Mouse (Mus musculus): Measurements from ENCODE around the gene Ttll7. TPM values are rescaled to one million over a fixed set of nuclear protein-coding genes. Genes with fewer than 3 reads are reported as not detected.

The Ttll7 gene
- total RNA-seq, 2 experiments from 2014 or later: 108 TPM

DNA sequence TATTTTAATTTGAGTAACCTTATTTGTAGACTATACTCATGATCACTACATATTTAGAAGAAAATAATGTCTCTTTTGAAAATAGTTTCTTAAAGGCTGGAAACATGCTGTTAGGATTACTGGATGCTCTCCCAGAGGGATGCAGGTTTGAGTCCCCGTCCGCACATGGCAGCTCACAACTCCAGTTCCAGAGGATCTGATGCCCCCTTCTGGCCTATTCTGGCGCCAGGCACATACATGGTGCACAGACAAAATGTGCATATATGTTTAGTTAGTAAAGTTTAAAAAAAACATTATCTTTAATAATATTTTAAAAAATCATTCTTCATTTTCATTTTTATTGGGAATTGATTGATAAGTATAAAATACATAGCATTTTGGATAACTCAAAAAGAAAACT, 47.9 kb downstream of the Ttll7 start:
- intact Hi-C loops (cut with DNase I): no loop called here
- peak in 1 of 2 experiments; percentile 34 for DNase-seq (ENCODE audit: extremely low spot score in 1 of 2, low spot score in 2 of 2)

GRCm38 (mm10) chr3:146901729-146902128, 49.6 kb downstream of the Ttll7 start:
- intact Hi-C loops (cut with DNase I): no loop called here
- no peak for DNase-seq (ENCODE audit: extremely low spot score in 1 of 2, low spot score in 2 of 2)

DNA sequence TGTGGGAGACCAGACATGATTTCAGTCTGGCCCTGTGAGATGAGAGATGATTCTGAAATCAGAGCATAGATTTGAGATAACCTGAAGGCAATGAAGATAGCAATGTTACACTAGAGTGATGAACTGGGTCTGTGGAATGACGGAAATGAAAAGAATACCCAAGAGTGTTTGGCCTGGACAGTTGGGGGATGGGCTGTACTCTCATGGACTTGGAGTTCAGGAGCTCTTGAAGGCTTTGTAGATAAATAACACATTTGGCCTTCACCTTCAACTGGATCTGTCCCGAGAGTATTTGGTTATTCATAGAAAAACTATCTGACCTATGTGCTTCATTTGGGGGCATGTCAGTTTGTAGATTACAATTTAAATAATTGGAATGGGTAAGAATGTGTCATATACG, 53.4 kb downstream of the Ttll7 start:
- intact Hi-C loops (cut with DNase I): no loop called here
- DNase-seq (ENCODE audit: extremely low spot score in 1 of 2, low spot score in 2 of 2): no peak

GRCm38 (mm10) chr3:146908922-146909321, 56.8 kb downstream of the Ttll7 start:
- DNase-seq (ENCODE audit: extremely low spot score in 1 of 2, low spot score in 2 of 2): no peak
- intact Hi-C loops (cut with DNase I): no loop called here

DNA sequence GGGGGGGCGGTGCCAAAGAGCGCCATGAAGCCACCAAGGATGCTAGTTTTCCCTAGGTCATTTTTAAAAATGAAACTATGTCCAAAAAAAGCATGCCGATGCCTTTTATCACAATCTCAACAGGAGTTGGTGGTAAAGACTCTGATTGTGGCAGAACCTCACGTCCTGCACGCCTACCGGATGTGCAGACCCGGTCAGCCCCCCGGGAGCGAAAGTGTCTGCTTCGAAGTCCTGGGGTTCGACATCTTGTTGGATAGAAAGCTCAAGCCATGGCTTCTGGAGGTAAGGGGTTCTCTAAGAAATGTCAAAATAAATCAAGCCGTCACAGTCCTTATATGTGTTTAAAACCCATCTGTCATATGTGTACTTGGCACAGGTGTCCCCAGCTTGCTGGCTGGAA, 60.9 kb downstream of the Ttll7 start:
- DNase-seq (ENCODE audit: extremely low spot score in 1 of 2, low spot score in 2 of 2): no peak
- intact Hi-C loops (cut with DNase I): loop anchor here (5.0 to 10.0 kb wide), 3 partner anchors 121 to 728 kb away; no protein-coding TSS in a partner anchor

- intact Hi-C loops (cut with DNase I): loop anchor here (5.0 to 10.0 kb wide), 3 partner anchors 122 to 730 kb away; no protein-coding TSS in a partner anchor
- DNase-seq (ENCODE audit: extremely low spot score in 1 of 2, low spot score in 2 of 2): peak; percentile 69 to 87
Observed at GRCm38 (mm10) chr3:146914798-146915197, 62.6 kb downstream of the Ttll7 start.

- intact Hi-C loops (cut with DNase I): loop anchor here (10.0 kb wide), 2 partner anchors 573 to 733 kb away; no protein-coding TSS in a partner anchor
- no peak for DNase-seq (ENCODE audit: extremely low spot score in 1 of 2, low spot score in 2 of 2)
Observed at GRCm38 (mm10) chr3:146917891-146918290, 65.7 kb downstream of the Ttll7 start.

DNA sequence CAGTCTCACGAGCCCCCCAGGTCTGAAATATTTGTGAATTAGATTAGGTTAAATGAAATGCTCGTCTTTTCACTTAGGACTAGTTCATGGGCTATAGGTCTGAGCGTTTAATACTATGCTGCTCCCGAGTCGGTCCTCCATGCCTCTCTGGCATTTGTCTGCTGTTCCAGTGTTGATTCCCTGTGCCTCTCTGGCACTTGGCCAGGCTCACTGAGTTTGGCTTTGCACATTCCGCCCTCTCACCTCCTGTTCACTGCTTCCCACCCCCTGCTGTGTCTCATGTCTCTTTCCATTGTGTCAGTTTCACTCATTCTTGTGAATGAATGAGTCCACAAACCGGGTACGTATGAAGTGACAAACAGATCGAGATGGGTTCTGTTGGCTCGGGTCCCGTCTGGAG, 66.2 kb downstream of the Ttll7 start:
- intact Hi-C loops (cut with DNase I): loop anchor here (10.0 kb wide), 2 partner anchors 574 to 734 kb away; no protein-coding TSS in a partner anchor
- DNase-seq (ENCODE audit: extremely low spot score in 1 of 2, low spot score in 2 of 2): peak in 1 of 2 experiments; percentile 78

DNA sequence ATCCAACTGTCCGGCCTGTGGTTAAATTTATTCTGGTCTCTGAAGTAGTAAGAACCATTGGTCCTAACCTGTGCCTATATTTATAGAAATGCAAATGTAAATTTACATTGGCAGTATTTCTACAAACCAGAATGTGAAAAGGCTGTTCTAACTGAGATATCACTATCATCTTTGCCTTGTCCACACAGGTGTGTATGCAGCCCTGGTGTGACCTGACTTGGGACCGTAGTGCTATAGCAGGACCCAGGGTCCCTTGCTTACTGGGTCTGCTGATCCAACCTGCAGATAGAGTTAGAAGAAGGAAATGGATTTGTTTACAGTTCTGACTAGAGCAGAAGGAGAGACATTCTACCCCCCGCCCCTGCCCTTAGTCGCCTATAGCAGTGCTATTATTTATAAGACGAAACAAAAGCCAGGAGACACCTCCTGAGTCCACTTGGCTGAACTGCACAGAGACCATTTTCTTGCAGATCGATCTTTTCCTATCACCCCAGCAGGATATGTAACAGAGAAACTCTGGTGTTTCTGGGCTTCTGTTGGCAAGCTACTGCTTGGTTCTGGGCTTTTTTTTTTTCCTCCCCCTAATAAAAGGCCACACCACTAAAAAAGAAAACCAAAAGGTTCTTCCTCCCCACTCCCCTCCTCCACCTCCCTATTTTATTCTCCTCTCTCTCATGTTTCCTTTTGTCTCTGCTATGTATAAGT, 75.3 kb downstream of the Ttll7 start:
- no peak for DNase-seq (ENCODE audit: extremely low spot score in 1 of 2, low spot score in 2 of 2)

GRCm38 (mm10) chr3:146928141-146928540, 76.0 kb downstream of the Ttll7 start:
- no peak for DNase-seq (ENCODE audit: extremely low spot score in 1 of 2, low spot score in 2 of 2)
- intact Hi-C loops (cut with DNase I): no loop called here

More for the DNA sequence above, 75.3 kb downstream of the Ttll7 start:
- intact Hi-C loops (cut with DNase I): no loop called here

- intact Hi-C loops (cut with DNase I): no loop called here
- no peak for DNase-seq (ENCODE audit: extremely low spot score in 1 of 2, low spot score in 2 of 2)
Observed at GRCm38 (mm10) chr3:146929011-146929410, 76.8 kb downstream of the Ttll7 start.

GRCm38 (mm10) chr3:146931190-146931589, 79.0 kb downstream of the Ttll7 start:
- intact Hi-C loops (cut with DNase I): loop anchor here (10.0 kb wide), 1 partner anchor 416 kb away; no protein-coding TSS in a partner anchor
- DNase-seq (ENCODE audit: extremely low spot score in 1 of 2, low spot score in 2 of 2): no peak

DNA sequence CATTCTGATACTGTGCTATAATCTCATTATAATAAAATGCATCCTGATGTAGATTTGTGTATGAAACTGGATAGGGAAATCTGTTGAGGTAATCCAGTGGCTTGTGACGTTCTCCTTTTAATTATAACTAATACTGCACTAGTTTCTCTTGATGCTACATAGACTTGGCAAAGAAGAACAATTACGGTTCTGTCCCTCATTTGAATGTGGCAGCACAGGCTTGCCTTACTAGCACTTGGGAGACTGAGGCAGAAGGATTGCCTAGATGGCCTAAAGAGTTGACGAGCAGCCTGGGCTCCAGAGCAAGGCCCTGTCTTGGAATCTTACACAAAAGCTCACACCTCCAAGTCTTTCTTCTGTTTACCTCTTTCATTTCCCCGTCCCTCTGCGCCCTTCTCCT, 80.3 kb downstream of the Ttll7 start:
- DNase-seq (ENCODE audit: extremely low spot score in 1 of 2, low spot score in 2 of 2): no peak
- intact Hi-C loops (cut with DNase I): loop anchor here (10.0 kb wide), 1 partner anchor 418 kb away; no protein-coding TSS in a partner anchor

GRCm38 (mm10) chr3:146936888-146937287, 84.7 kb downstream of the Ttll7 start:
- intact Hi-C loops (cut with DNase I): loop anchor here (5.0 to 10.0 kb wide), 2 partner anchors 40 to 422 kb away; no protein-coding TSS in a partner anchor
- DNase-seq (ENCODE audit: extremely low spot score in 1 of 2, low spot score in 2 of 2): no peak

GRCm38 (mm10) chr3:146939391-146940250, 87.5 kb downstream of the Ttll7 start:
- peak in 1 of 2 experiments; percentile 44 for DNase-seq (ENCODE audit: extremely low spot score in 1 of 2, low spot score in 2 of 2)
- intact Hi-C loops (cut with DNase I): loop anchor here (5.0 to 10.0 kb wide), 3 partner anchors 42 to 615 kb away; no protein-coding TSS in a partner anchor

- intact Hi-C loops (cut with DNase I): loop anchor here (10.0 kb wide), 1 partner anchor 618 kb away; no protein-coding TSS in a partner anchor
Observed at GRCm38 (mm10) chr3:146943101-146943500, 90.9 kb downstream of the Ttll7 start.

DNA sequence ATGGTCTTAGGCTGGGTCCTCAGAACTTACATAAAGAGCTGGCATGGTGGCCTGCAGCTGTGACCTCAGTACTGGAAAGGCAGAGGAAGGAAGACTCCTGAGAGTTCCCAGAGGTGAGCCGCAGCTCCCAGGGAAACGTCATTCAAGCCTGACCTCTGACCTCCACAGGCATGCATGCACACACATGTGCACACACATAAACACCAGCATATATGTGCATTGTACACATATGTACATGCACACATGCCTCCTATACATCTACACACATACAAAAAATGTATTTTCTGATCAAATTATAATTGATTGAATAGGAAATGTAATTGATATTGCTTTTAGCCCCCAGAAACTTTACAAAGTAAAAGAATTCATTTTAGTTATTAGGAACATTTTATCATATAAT, 93.2 kb downstream of the Ttll7 start:
- intact Hi-C loops (cut with DNase I): loop anchor here (10.0 kb wide), 1 partner anchor 621 kb away; no protein-coding TSS in a partner anchor
- DNase-seq (ENCODE audit: extremely low spot score in 1 of 2, low spot score in 2 of 2): no peak

More at GRCm38 (mm10) chr3:146943101-146943500, 90.9 kb downstream of the Ttll7 start:
- DNase-seq (ENCODE audit: extremely low spot score in 1 of 2, low spot score in 2 of 2): no peak

DNA sequence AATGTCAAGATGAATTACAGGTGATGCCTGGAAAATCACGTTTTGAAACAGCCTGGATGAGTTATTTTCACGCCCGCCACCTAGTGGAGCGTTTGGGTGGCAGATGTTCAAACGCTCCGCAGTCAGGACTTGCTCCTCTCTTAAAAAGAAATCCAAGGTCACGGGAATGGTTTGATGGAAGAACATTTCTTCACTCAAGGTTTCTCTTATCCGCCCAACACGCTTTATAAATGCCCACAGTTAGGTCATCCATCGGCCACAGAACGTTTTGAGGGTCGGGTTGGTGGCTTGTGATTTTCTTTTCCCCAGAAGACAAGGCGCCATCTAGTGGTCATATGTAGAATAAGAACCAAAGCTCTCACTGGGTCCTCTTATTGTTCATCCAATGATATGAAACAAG, 93.7 kb downstream of the Ttll7 start:
- intact Hi-C loops (cut with DNase I): loop anchor here (10.0 kb wide), 1 partner anchor 621 kb away; no protein-coding TSS in a partner anchor
- DNase-seq (ENCODE audit: extremely low spot score in 1 of 2, low spot score in 2 of 2): peak; percentile 56 to 57

DNA sequence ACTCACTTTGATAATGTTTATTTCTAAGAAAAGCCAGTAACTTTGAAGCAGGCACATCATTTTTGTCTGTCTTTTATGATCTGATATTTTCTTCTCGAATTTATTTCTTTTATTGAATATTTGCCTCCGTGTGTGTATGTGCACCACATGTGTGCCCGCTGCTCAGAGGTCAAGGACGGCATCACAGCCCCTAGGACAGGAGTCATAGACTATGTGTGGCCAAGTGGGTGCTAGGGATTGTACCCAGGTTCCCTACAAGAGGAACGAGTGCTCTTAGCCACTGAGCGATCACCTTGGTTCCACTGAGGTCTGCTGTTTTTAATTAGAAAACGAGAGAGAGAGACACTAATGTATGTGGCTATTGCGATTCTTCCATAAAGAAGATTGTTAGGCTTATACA, 94.5 kb downstream of the Ttll7 start:
- DNase-seq (ENCODE audit: extremely low spot score in 1 of 2, low spot score in 2 of 2): no peak
- intact Hi-C loops (cut with DNase I): loop anchor here (10.0 kb wide), 1 partner anchor 622 kb away; no protein-coding TSS in a partner anchor

All from left cerebral cortex, postnatal 10 days (tissue).